Mouse (Mus musculus) E14TG2a.4 (cell line): ENCODE measurements at regions not wholly inside any gene's neighbourhood (a gene's known extent, or its start where the extent isn't known, plus 50 kb on each side); places are given as distances from the start of the nearest gene placed in this dataset.

ENCODE experiments used
- CTCF ChIP-seq: conservative IDR thresholded peaks from 2 replicates; pipeline ENCODE4 v1.5.1; 2014; ENCODE audit warnings: low read length
- NANOG ChIP-seq: IDR thresholded peaks from 2 replicates; pipeline ENCODE4 v1.6.1; 2014; ENCODE audit warnings: borderline replicate concordance, low read length, mixed read lengths

DNA sequence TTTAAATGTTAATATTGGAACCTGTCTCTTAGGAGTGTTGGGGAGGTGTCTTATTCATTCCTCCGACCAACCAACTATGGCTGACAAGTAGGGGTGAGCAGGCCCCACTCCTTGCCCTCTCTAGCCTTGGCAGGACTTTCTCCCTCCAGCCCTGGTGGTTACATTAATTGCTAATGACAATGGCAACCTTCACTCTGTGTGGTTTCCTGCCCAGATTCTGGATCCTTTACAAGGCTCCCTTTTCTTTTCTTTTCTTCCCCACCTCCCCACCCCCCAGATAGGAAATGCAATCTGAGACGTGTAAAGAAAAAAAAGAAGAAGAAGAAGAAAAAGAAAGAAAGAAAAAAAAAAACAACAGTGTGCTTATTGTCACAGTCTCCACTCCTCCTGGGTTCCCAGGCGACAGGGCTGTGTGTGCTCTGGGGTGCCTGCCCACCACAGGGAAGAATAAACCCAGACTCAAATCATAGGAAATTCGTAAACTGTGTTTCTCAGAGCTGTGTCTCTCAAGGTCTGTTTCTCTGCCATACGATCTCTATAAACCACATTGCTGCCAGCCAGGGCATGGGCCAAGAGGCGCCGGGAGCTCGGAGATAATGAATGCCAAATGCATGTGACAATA, 637.6 kb downstream of the Insc start:
- TF ChIP-seq CTCF (no peak), NANOG (no peak)
